Mouse (Mus musculus): ENCODE data around the gene Sars2. TPM values are rescaled to one million over a fixed set of nuclear protein-coding genes. Genes with fewer than 3 reads are reported as not detected.
A peak's percentile ranks its signal among the peaks of the same experiment; 100 is the strongest.

The Sars2 gene
- total and polyA plus RNA-seq, 3 experiments, result 10.5 to 24.9 (median 17.1) TPM

GRCm38 (mm10) chr7:28766173-28766879 lies 24.5 kb downstream of the Sars2 start, which contains the start of gene Sirt2 (continued):
- TF ChIP-seq GABPA (IDR thresholded peaks at IDR 0.05; ENCODE audit: insufficient replicate concordance, low read depth, low read length), result peak; percentile 88; the same call in 1 of the 2 replicates
- TF ChIP-seq ZKSCAN1 (IDR thresholded peaks at IDR 0.05; ENCODE audit: borderline replicate concordance, low read depth, low read length), result no peak
- TF ChIP-seq CHD1 (IDR thresholded peaks at IDR 0.05; ENCODE audit: low read depth, low read length), result no peak
- no peak for TF ChIP-seq JUN (IDR thresholded peaks at IDR 0.05; ENCODE audit: insufficient read depth, low read depth, low read length)
- TF ChIP-seq ZC3H11A (IDR thresholded peaks at IDR 0.05; ENCODE audit: low read depth, low read length), result no peak
- peak; percentile 79 for TF ChIP-seq BHLHE40 (IDR thresholded peaks at IDR 0.05; ENCODE audit: low read depth, low read length)
- TF ChIP-seq ELF1 (IDR thresholded peaks at IDR 0.05; ENCODE audit: low read depth, low read length), result peak; percentile 94
- TF ChIP-seq MAX (IDR thresholded peaks at IDR 0.05; ENCODE audit: low read length), result peak; percentile 75
- no peak; the same call in 1 of the 2 replicates for TF ChIP-seq POLR2AphosphoS2 (IDR thresholded peaks at IDR 0.05; ENCODE audit: low read depth, low read length)
- no peak; the same call in 1 of the 2 replicates for TF ChIP-seq ZMIZ1 (IDR thresholded peaks at IDR 0.05; ENCODE audit: low read depth, low read length)
- no peak for TF ChIP-seq E2F4 (IDR thresholded peaks at IDR 0.05; ENCODE audit: insufficient replicate concordance, low read depth, low read length)
- TF ChIP-seq CTCF (conservative IDR thresholded peaks at IDR 0.05 in 1 of 2, IDR thresholded peaks at IDR 0.05 in 1 of 2; ENCODE audit: low read depth in 2 of 2, low read length in 2 of 2), result no peak
- 0 out of 2 replicates have a peak, but pooled peaks have one; percentile 28 for TF ChIP-seq RCOR1 (conservative IDR thresholded peaks at IDR 0.05; ENCODE audit: low read depth, low read length)
- peak; percentile 65; the same call in 1 of the 2 replicates for TF ChIP-seq TCF12 (IDR thresholded peaks at IDR 0.05; ENCODE audit: low read depth, low read length)
- TF ChIP-seq MXI1 (IDR thresholded peaks at IDR 0.05; ENCODE audit: low read depth, low read length), result peak; percentile 93

- H3K4me2 ChIP-seq (ENCODE audit: insufficient read depth, low read depth, poor library complexity, severe bottlenecking), result peak overlapping the region; percentile 83
- TF ChIP-seq TCF12 (IDR thresholded peaks at IDR 0.05; ENCODE audit: low read depth, low read length) (no peak), MAFK (IDR thresholded peaks at IDR 0.05; ENCODE audit: insufficient replicate concordance, low read length) (no peak), HCFC1 (IDR thresholded peaks at IDR 0.05; ENCODE audit: low read depth, low read length) (no peak), MEF2A (IDR thresholded peaks at IDR 0.05; ENCODE audit: borderline replicate concordance, low read depth, low read length) (no peak), ZKSCAN1 (IDR thresholded peaks at IDR 0.05; ENCODE audit: borderline replicate concordance, low read depth, low read length) (no peak), MAZ (IDR thresholded peaks at IDR 0.05; ENCODE audit: low read depth, low read length) (no peak), MXI1 (IDR thresholded peaks at IDR 0.05; ENCODE audit: low read depth, low read length) (no peak), IRF4 (IDR thresholded peaks at IDR 0.05; ENCODE audit: low read depth, low read length) (no peak), ELF1 (IDR thresholded peaks at IDR 0.05; ENCODE audit: low read depth, low read length) (no peak), CHD2 (IDR thresholded peaks at IDR 0.05; ENCODE audit: low read length) (no peak), BHLHE40 (IDR thresholded peaks at IDR 0.05; ENCODE audit: low read depth, low read length) (no peak), EP300 (IDR thresholded peaks at IDR 0.05; ENCODE audit: low read length) (no peak), TBP (conservative IDR thresholded peaks at IDR 0.05; ENCODE audit: low read depth, low read length) (no peak), USF1 (IDR thresholded peaks at IDR 0.05; ENCODE audit: low read depth, low read length) (no peak), ZNF384 (IDR thresholded peaks at IDR 0.05; ENCODE audit: low read depth, low read length) (no peak), NELFE (IDR thresholded peaks at IDR 0.05; ENCODE audit: low read depth, low read length) (no peak), SIN3A (IDR thresholded peaks at IDR 0.05; ENCODE audit: low read length) (no peak), MAX (IDR thresholded peaks at IDR 0.05; ENCODE audit: low read length) (no peak), JUN (IDR thresholded peaks at IDR 0.05; ENCODE audit: insufficient read depth, low read depth, low read length) (no peak)
- dilution Hi-C loops (cut with MboI; ENCODE audit: extremely low pct_ligation_motif_present, extremely low pct_unique_long_range_greater_than_20kb, low sequenced_read_pairs), result no loop called here
- H3K79me2 ChIP-seq (replicated peaks; ENCODE audit: control insufficient read depth, extremely low read depth, insufficient read depth, poor library complexity, severe bottlenecking), result peaks cover 34% of the 10 kb centered on the region
- H3K27ac ChIP-seq (ENCODE audit: insufficient read depth, low read depth), result no peak overlapping the region
- no peaks in the 10 kb centered on the region for H3K9me3 ChIP-seq (replicated peaks; ENCODE audit: low read length)
- no peak for DNase-seq (ENCODE audit: extremely low read depth)
- in situ Hi-C loops (cut with MboI; ENCODE audit: low pct_ligation_motif_present, low pct_unique_long_range_greater_than_20kb, low sequenced_read_pairs), result no loop called here
- H3K9ac ChIP-seq (ENCODE audit: insufficient read depth, low read depth), result peak overlapping the region; percentile 84
- no peaks in the 10 kb centered on the region for H3K27me3 ChIP-seq (replicated peaks)
- H3K4me3 ChIP-seq (replicated peaks in 1 of 3; ENCODE audit: low read depth in 2 of 3, low read length in 2 of 3, poor library complexity in 1 of 3), result peak overlapping the region; percentile 72 to 88 (median 81)
- H3K36me3 ChIP-seq (replicated peaks in 1 of 2; ENCODE audit: control insufficient read depth in 1 of 2, insufficient read depth in 1 of 2, low read length in 1 of 2), result peaks cover 13 to 38% of the 10 kb centered on the region in 2 experiments
- H3K4me1 ChIP-seq (ENCODE audit: control insufficient read depth in 1 of 2, insufficient read depth in 2 of 2), result peaks cover 14 to 40% of the 10 kb centered on the region in 2 experiments
Measured at GRCm38 (mm10) chr7:28766910-28767309, 25.1 kb downstream of the Sars2 start.

Measured in CH12.LX (cell line).